Mouse (Mus musculus) layer of hippocampus, postnatal 14 days (tissue): ENCODE measurements at regions not wholly inside any gene's neighbourhood (a gene's known extent, or its start where the extent isn't known, plus 50 kb on each side); places are given as distances from the start of the nearest gene placed in this dataset.

ENCODE experiments used
- DNase-seq, 2 experiments: peaks; one replicate each; pipeline ENCODE4 v3.0.0; 2021 to 2022; ENCODE audit warnings: low spot score in 2 of 2, mixed read lengths in 1 of 2

DNA sequence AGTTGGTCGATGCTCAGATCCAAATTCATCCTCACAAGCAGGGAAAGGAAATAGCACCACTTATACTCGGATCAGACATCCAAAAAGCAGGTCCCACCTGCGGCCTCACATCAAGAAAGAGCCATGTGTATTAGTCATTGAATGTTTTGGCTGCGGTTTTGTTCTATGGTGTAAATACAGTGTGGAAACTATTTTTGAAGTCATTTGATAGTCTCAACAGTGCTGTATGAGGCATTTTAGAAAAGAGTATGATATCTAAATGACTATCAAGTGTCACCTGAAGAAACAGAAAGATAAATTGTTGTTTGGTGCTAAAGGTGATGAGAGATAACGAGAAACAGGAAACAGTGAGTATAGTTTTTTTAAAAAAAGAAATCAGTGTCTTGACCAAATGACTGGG, 74.7 kb downstream of the Cep44 start:
- DNase-seq, result no peak

DNA sequence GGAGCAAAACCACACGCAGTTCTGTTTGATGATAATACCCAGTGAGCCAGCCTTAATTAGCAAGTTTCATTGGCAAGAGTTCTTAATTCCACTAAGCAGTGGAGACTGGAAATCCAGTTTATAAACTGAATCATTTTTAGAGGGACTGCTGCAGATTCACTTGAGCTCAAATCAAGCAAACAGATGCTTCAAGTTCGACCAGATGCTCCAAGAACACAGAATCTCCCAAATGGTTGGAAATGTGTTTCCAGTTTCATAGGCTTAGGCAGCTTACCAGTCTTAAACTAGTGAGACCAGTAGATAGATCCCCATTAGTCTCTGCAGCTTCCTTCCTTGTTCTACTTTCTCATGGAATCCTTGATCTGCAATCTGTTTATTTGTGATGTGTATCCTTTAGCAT, 75.7 kb downstream of the Cep44 start:
- DNase-seq, result peak; percentile 6 to 70

GRCm38 (mm10) chr8:56474335-56474734, 76.5 kb downstream of the Cep44 start:
- DNase-seq, result no peak

GRCm38 (mm10) chr8:56465091-56465490, 85.8 kb downstream of the Cep44 start:
- DNase-seq, result no peak

GRCm38 (mm10) chr8:56450982-56451381, 99.9 kb downstream of the Cep44 start:
- DNase-seq, result no peak

DNA sequence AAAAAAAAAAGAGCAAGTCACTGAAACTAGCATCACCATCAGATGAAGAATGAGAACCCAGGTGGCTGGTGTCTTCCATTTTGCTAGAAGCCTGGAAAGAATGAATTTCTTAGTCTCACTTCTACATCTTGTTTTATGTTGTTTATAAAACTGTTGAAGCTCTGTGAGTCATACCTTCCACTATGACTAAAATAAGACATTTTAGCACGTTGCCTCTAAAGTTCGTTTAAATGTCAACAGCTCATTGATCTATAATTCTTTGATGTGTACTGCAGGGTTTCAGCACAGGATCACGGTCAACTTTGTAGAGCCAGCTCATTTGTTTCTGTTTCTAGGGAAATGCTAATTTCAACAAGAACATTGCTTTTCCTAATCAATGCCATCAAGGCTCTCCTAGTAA, 107.2 kb downstream of the Cep44 start:
- no peak for DNase-seq

DNA sequence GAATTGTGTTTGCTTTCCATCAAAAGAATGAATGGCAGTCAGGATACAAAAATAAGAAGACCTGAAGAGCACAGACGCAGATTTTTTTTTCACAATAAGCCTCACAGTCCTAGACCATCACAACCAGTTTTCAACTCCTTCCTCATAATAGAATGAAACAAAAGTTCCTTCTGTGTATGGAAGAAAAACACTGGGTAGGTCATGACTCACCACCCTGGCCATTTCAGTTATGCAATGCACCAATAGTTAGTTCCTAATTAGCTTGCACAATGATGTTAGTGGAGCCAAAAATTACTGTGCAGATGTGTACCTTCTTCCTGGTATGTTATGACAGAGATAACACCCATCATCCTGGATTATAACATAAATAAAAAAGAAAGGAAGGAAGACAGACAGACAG, 111.4 kb downstream of the Cep44 start:
- no peak for DNase-seq

DNA sequence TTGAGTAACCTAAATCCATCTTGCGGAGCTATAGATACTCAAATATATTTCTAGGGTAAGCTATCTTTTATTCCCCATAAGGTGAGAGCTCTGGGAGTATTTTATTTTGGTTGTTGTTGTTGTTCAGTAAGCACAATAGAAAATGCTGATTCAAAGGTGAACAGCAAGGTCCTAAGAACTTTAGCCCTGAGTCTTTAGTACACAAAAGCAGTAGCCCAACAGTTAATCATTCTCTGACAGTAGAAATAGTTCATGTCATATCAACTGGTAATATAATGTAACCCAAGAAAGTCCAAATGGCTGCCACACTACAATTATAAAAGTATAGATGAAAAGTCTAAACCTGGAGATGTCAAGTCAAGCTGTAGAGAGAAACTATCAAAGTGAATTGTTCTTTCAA, 116.0 kb downstream of the Cep44 start:
- no peak for DNase-seq

- no peak for DNase-seq
Observed at GRCm38 (mm10) chr8:56412026-56412425, 117.6 kb downstream of the Hpgd start.

GRCm38 (mm10) chr8:56410412-56410811, 116.0 kb downstream of the Hpgd start:
- DNase-seq, result no peak

DNA sequence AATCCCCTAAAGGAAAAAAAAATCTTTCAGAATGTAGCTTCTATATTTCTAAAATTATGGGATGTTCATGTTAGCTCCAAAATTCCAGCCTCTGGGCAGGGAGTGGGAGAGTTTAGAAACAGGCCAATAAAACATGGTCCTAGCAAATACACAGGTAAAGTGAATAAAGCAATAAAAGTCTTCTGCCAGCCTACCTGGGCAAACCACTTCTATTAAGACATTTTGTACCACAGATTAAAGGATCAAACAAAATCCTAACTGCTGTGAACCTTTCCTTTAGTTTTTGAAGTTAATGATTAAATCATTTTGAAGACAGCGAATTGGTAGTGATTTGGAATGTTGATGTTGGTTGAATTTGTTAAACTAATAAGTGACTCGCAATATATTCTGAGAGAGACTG, 112.9 kb downstream of the Hpgd start:
- no peak for DNase-seq

GRCm38 (mm10) chr8:56406317-56406716, 111.9 kb downstream of the Hpgd start:
- no peak for DNase-seq

- DNase-seq, result no peak
Observed at GRCm38 (mm10) chr8:56397611-56398010, 103.2 kb downstream of the Hpgd start.

GRCm38 (mm10) chr8:56396352-56396751, 102.0 kb downstream of the Hpgd start:
- DNase-seq, result no peak

- DNase-seq, result no peak
Observed at GRCm38 (mm10) chr8:56392626-56393025, 98.2 kb downstream of the Hpgd start.

DNA sequence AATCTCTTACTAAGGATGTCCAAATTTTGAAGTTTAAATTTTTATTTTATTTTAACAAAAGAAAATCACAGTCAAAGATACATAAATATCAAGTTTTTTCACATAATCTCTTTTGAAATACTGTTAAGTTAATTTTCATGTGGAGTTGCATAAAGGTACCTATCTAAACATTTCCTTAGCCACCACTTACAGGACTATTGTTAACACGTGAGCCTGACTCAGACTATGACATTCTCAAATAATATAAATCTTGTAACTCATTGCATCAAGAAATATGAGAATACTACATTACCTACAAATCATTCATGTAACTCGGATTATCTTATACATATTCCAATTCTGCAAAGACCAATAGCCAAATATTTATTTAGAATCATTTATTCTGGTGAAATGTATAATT, 97.8 kb downstream of the Hpgd start:
- no peak for DNase-seq
